Mouse (Mus musculus) spleen, adult 10 weeks (tissue): Measurements from ENCODE around the gene Acr. TPM values are rescaled to one million over a fixed set of nuclear protein-coding genes. Genes with fewer than 3 reads are reported as not detected.

ENCODE experiments used
- polyA plus RNA-seq: library from polyadenylated mRNA; stranded (reverse); fragments of 350-450 nt; fragmentation: Illumina TruSeq; extraction: RNeasy Lipid Tissue Mini Kit (QIAGEN cat#74804); gene quantifications from one replicate; pipeline ENCODE4 v1.2.3, GENCODE M21; 2015; ENCODE audit warnings: low replicate concordance; ENCODE audit not compliant: insufficient read depth

Gene Acr
- polyA plus RNA-seq, result 0.35 TPM

DNA sequence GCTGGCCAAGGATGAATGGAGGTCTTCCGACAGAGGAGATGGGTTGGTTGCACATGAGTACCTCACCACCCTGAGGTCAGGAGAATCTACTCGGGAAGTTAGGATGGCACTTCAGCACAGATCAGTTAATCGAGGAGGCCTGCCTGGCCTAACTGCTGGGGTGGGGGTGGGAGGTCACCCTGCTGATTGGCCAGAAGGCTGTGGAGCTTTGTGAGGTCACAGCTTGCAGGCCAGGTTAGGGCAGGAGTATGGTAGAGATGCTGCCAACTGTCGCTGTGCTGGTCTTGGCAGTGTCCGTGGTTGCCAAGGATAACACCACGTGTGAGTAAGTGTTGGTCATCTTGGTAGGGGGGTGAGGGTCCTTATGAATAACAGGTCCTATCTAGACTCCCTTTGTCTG, at the start of gene Acr:
Acr (plus strand) TSS at position 213 of the 400 bp plus-strand sequence.

DNA sequence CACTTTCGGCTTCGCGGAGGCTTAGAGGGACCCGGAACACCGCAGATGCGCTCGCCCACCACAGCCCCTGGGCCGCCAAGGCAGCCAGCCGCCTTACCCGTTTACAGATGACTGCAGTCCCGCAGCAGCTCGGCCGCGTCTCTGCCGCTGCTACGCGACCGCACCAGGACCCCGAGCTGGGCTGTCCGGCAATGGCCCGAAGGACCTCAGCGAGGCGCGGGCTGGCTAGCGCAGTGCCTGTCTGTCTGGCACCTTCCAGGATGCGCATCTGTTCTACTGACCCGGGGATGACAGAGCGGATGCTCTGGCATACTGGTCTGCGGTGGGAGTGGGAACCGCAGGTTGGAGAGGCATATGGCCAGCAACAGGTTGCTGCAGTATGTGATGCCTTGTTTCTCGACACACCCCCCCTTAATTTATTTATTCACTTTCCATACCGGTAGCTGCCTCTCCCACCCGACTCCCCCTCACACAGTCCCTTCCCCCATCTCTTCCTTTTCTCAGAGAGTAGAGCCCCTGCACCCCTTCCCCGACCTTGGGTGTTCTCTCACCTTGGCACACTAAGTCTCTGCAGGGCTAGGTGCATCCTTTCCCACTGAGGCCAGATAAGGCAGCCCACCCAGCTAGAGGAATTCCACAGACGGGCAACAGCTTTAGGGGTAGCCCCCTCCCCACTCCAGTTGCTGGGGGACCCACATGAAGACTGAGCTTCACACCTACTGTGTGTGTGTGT, 23.8 kb downstream of the Acr start, which contains the start of gene Rabl2:
Rabl2 (minus strand) TSS at position 201 of the 733 bp plus-strand sequence.

Other genes starting within 250 kb of the Acr start
- 0.61 TPM for gene Adm2, start 245.6 kb upstream of the Acr start, polyA plus RNA-seq
- gene Miox, start 233.9 kb upstream of the Acr start, polyA plus RNA-seq, result not detected
- 12.4 TPM for gene Lmf2, start 212.7 kb upstream of the Acr start, polyA plus RNA-seq
- 70.9 TPM for gene Ncaph2, start 212.6 kb upstream of the Acr start, polyA plus RNA-seq
- gene Sco2, start 194.5 kb upstream of the Acr start, polyA plus RNA-seq, result 4.4 TPM
- not detected for gene Tymp, start 191.3 kb upstream of the Acr start, polyA plus RNA-seq
- not detected for gene Odf3b, start 189.0 kb upstream of the Acr start, polyA plus RNA-seq
- not detected for gene Klhdc7b, start 183.4 kb upstream of the Acr start, polyA plus RNA-seq
- not detected for gene Syce3, start 157.8 kb upstream of the Acr start, polyA plus RNA-seq
- gene Cpt1b, start 142.5 kb upstream of the Acr start, polyA plus RNA-seq, result 2.7 TPM
- gene C730034F03Rik, start 138.7 kb upstream of the Acr start, polyA plus RNA-seq, result 4.1 TPM
- gene Gm44502, start 138.6 kb upstream of the Acr start, polyA plus RNA-seq, result not detected
- gene Chkb, start 138.4 kb upstream of the Acr start, polyA plus RNA-seq, result 127 TPM
- not detected for gene Mapk8ip2, start 114.4 kb upstream of the Acr start, polyA plus RNA-seq
- 12.4 TPM for gene Arsa, start 90.9 kb upstream of the Acr start, polyA plus RNA-seq
- 8.1 TPM for gene Shank3, start 68.7 kb upstream of the Acr start, polyA plus RNA-seq
- gene Rabl2, start 23.6 kb downstream of the Acr start, polyA plus RNA-seq, result 6.2 TPM